Mouse (Mus musculus) liver, embryonic 12.5 days (tissue): ENCODE data around the gene Sufu. TPM values are rescaled to one million over a fixed set of nuclear protein-coding genes. Genes with fewer than 3 reads are reported as not detected.

Source experiments
- ATAC-seq: fragments of 200-750 bp; cut with Nextera tagmentation; 2 replicates; pipeline ENCODE4 v1.8.0; 2017; ENCODE audit warnings: moderate number of reproducible peaks, mild to moderate bottlenecking, moderate library complexity
- H3K27ac ChIP-seq: fragments of 300-500 bp; sonication (generic); 2 replicates; pipeline ENCODE4 v1.5.1; 2016; ENCODE audit warnings: mild to moderate bottlenecking
- H3K27me3 ChIP-seq: fragments of 300-500 bp; sonication (generic); replicated peaks from 2 replicates; pipeline ENCODE4 v1.6.1; 2016; ENCODE audit warnings: mild to moderate bottlenecking, moderate library complexity
- H3K36me3 ChIP-seq: fragments of 300-500 bp; sonication (generic); 2 replicates; pipeline ENCODE4 v1.6.1; 2016; ENCODE audit warnings: mild to moderate bottlenecking, moderate library complexity
- H3K4me1 ChIP-seq: fragments of 300-500 bp; sonication (generic); 2 replicates; pipeline ENCODE4 v1.6.1; 2016
- H3K4me2 ChIP-seq: fragments of 300-500 bp; sonication (generic); 2 replicates; pipeline ENCODE4 v1.6.1; 2016; ENCODE audit warnings: mild to moderate bottlenecking, moderate library complexity
- H3K4me3 ChIP-seq: fragments of 300-500 bp; sonication (generic); 2 replicates; pipeline ENCODE4 v1.5.1; 2016; ENCODE audit warnings: mild to moderate bottlenecking, moderate library complexity
- H3K9ac ChIP-seq: fragments of 300-500 bp; sonication (generic); 2 replicates; pipeline ENCODE4 v1.6.1; 2016; ENCODE audit warnings: mild to moderate bottlenecking, moderate library complexity
- H3K9me3 ChIP-seq: fragments of 300-500 bp; sonication (generic); replicated peaks from 2 replicates; pipeline ENCODE4 v1.6.1; 2016; ENCODE audit warnings: mild to moderate bottlenecking, moderate library complexity
- WGBS: fragments of 180-500 bp; shearing (Covaris S2); methylation state at CpG from one replicate; pipeline ENCODE4 v1.1.7; 2016; ENCODE audit not compliant: insufficient replicate concordance; 5-methylcytosine and 5-hydroxymethylcytosine counted together
- polyA plus RNA-seq: library from polyadenylated mRNA; unstranded; fragments of >200 nt; fragmentation: Nextera tagmentation; extraction: Ambion mirVana; gene quantifications from 2 replicates; pipeline ENCODE4 v1.2.1, GENCODE M21; 2016

Sufu gene
- polyA plus RNA-seq, 1 experiment from 2014 or later, result 12.4 TPM

GRCm38 (mm10) chr19:46478242-46478641, 81.5 kb downstream of the Sufu start:
- H3K9ac ChIP-seq, result peak overlapping the region; percentile 24; the same call in 1 of the 2 replicates
- peak overlapping the region; percentile 56 for H3K27ac ChIP-seq
- ATAC-seq, result peak; percentile 6; the same call in 1 of the 2 replicates
- no peak overlapping the region; the same call in 1 of the 2 replicates for H3K4me2 ChIP-seq
- WGBS, result 64% methylated on average over 4 of the region's 4 CpGs
- H3K4me3 ChIP-seq, result no peak overlapping the region
- peaks cover 49% of the 10 kb centered on the region for H3K36me3 ChIP-seq
- no peaks in the 10 kb centered on the region for H3K27me3 ChIP-seq
- no peaks in the 10 kb centered on the region for H3K9me3 ChIP-seq
- peaks cover 63% of the 10 kb centered on the region for H3K4me1 ChIP-seq

DNA sequence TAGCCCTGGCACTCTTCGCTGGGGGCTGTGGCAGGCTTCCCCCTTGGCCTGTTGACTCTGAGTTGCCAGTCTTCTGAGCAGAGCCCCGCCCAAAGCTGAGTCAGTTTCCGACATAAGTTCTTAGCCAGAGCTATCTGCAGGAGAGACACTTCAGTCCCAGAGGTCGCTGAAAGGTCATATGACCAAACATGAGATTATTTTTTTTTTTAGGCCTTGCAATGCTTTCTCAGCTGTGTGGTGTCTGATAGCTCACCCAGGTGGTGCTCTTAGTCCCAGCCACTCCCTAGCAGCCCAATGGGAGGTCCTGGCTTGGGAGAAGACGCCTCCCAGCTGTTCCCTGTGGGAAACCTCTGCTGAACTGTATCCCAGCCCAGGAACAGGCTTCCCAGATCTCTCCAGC, 82.1 kb downstream of the Sufu start:
- Histone ChIP-seq H3K4me3 (no peak overlapping the region), H3K27me3 (no peaks in the 10 kb centered on the region), H3K36me3 (peaks cover 44% of the 10 kb centered on the region), H3K4me1 (peaks cover 69% of the 10 kb centered on the region), H3K4me2 (no peak overlapping the region), H3K27ac (peak overlapping the region; percentile 56), H3K9ac (no peak overlapping the region), H3K9me3 (no peaks in the 10 kb centered on the region)
- peak; percentile 69 for ATAC-seq
- 22% methylated on average over 5 of the region's 5 CpGs for WGBS

- no peak overlapping the region for H3K4me3 ChIP-seq
- no peak for ATAC-seq
- H3K4me2 ChIP-seq, result no peak overlapping the region
- H3K27me3 ChIP-seq, result no peaks in the 10 kb centered on the region
- peaks cover 41% of the 10 kb centered on the region for H3K36me3 ChIP-seq
- no peaks in the 10 kb centered on the region for H3K9me3 ChIP-seq
- peaks cover 76% of the 10 kb centered on the region for H3K4me1 ChIP-seq
- 55% methylated on average over 21 of the region's 21 CpGs for WGBS
- peak overlapping the region; percentile 53 for H3K27ac ChIP-seq
- H3K9ac ChIP-seq, result no peak overlapping the region
Measured at GRCm38 (mm10) chr19:46479306-46480075, 82.8 kb downstream of the Sufu start.

DNA sequence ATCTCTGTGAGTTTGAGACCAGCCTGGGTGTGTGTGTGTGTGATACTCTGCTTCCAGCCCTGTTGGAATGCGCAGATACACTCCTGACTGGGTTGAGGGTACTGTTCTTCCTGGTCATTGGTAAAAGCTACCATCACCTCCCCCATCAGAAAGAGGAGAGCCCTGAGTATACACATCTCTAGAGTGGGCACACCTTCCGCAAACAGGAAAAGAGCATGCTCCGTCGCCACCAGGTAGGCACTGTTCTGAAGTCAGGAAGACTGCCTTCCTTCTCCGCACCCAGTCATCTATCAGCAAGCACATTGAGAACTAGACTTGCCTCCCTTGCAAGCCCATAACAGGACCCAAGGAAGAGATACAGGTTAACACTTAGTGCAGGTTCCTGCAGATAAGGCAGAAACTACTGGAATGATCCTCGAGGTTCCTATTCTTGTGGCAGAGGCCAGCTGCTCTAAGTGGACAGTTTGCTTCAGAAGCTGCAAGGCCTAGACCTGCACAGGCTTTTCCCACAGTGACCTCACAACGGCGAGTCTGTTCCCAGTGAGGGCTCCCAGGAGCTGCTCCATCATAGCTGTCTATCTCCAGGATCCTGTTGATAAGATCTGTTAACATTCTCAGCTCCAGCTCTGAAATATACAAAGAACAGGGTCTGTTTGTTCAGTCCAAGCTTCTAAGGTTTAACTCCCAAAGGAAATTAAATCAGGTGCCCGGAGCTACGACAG, 84.1 kb downstream of the Sufu start:
- 66% methylated on average over 10 of the region's 10 CpGs for WGBS
- no peak for ATAC-seq
- H3K4me1 ChIP-seq, result peaks cover 89% of the 10 kb centered on the region
- no peak overlapping the region for H3K4me3 ChIP-seq
- peaks cover 34% of the 10 kb centered on the region for H3K36me3 ChIP-seq
- H3K27me3 ChIP-seq, result no peaks in the 10 kb centered on the region
- H3K4me2 ChIP-seq, result no peak overlapping the region
- no peak overlapping the region for H3K9ac ChIP-seq
- H3K27ac ChIP-seq, result no peak overlapping the region
- no peaks in the 10 kb centered on the region for H3K9me3 ChIP-seq

- H3K27me3 ChIP-seq, result no peaks in the 10 kb centered on the region
- peaks cover 95% of the 10 kb centered on the region for H3K4me1 ChIP-seq
- H3K4me3 ChIP-seq, result no peak overlapping the region
- H3K36me3 ChIP-seq, result peaks cover 38% of the 10 kb centered on the region
- H3K9me3 ChIP-seq, result no peaks in the 10 kb centered on the region
- H3K4me2 ChIP-seq, result no peak overlapping the region
- WGBS, result 52% methylated on average over 3 of the region's 3 CpGs
- no peak for ATAC-seq
- no peak overlapping the region for H3K9ac ChIP-seq
- no peak overlapping the region for H3K27ac ChIP-seq
Measured at GRCm38 (mm10) chr19:46481352-46481751, 84.7 kb downstream of the Sufu start.

DNA sequence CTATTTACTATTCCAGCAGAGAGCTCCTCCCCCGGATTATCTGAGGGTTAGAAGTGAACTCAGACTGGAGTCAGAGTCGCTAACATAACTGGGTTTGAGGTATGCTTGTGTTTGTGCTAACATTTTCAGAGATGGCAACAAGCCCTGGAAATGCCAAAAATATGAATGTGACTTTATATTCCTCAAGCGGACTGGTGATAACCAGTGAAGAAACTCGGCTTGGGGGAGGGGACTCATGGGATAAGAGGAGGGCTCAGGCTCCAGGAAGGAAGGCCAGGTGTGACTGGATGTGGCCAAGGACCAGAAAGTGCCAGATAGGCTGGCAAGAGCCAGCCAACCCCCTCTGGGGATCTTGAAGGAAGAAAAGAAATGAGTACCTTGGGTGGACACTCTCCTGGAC, 85.1 kb downstream of the Sufu start:
- H3K27ac ChIP-seq, result no peak overlapping the region
- no peak overlapping the region for H3K4me2 ChIP-seq
- no peak overlapping the region for H3K9ac ChIP-seq
- H3K4me1 ChIP-seq, result peaks cover 99% of the 10 kb centered on the region
- no peaks in the 10 kb centered on the region for H3K27me3 ChIP-seq
- H3K36me3 ChIP-seq, result peaks cover 39% of the 10 kb centered on the region
- H3K9me3 ChIP-seq, result no peaks in the 10 kb centered on the region
- ATAC-seq, result no peak
- no peak overlapping the region for H3K4me3 ChIP-seq
- 25% methylated on average over 4 of the region's 4 CpGs for WGBS

GRCm38 (mm10) chr19:46482896-46483516, 86.3 kb downstream of the Sufu start:
- no peaks in the 10 kb centered on the region for H3K9me3 ChIP-seq
- H3K36me3 ChIP-seq, result peaks cover 29% of the 10 kb centered on the region
- H3K4me3 ChIP-seq, result no peak overlapping the region
- 19% methylated on average over 17 of the region's 17 CpGs for WGBS
- no peaks in the 10 kb centered on the region for H3K27me3 ChIP-seq
- peak overlapping the region; percentile 11; the same call in 1 of the 2 replicates for H3K27ac ChIP-seq
- peak overlapping the region; percentile 27 for H3K4me2 ChIP-seq
- H3K9ac ChIP-seq, result no peak overlapping the region
- H3K4me1 ChIP-seq, result peaks cover 97% of the 10 kb centered on the region
- ATAC-seq, result no peak

DNA sequence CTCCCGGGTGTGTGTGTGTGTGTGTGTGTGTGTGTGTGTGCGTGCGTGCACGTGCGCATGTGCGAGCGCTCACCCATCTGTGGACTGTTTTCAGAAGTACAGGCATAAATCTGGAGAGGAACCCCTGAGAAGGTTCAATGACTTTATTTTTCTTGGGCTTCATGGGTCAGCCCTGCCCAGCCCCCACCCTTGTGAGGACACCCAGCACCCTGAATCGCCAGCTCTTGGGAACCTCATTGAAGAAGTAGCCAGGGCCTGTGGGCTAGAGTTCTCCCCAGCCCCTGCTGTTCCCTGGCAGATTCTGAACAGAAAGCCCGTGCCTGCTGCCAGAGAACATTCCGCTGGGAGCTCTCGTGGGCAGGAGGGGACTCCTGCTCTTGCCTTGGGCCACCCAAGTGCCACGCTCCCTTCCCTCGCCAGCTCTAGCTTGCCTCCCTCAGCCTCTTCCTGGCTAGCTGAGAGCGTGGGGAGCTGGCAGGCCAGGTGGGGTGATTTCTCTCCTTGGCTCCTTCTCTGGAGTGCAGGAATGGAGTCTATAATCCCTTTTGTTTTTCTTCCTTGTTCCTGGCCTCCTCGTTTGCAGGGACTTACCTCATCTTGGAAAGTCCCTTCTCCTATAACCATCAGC, 87.1 kb downstream of the Sufu start:
- H3K36me3 ChIP-seq, result peaks cover 24% of the 10 kb centered on the region
- H3K9me3 ChIP-seq, result no peaks in the 10 kb centered on the region
- no peak overlapping the region for H3K27ac ChIP-seq
- no peak overlapping the region for H3K4me3 ChIP-seq
- 72% methylated on average over 15 of the region's 15 CpGs for WGBS
- no peak for ATAC-seq
- peaks cover 89% of the 10 kb centered on the region for H3K4me1 ChIP-seq
- H3K9ac ChIP-seq, result no peak overlapping the region
- H3K27me3 ChIP-seq, result no peaks in the 10 kb centered on the region
- H3K4me2 ChIP-seq, result no peak overlapping the region

DNA sequence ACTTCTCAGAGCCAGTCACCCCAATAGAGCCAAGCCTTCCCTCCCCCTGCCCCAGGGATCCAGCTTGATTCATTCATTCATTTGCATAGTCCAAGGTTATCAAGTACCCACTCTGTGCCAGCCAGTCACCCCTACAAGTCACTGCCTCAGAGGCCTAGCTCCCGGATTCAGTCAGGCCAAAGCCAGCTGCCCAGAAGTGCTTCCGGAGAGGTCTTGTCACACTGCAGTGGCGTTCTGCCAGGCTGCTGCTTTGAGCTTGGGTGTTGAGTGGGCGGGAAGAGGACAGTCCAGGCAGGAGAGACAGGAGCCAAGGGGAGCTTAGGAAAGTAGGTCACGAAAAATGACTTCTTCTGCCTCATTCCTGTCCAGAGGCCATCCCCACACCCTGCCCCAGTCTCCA, 87.8 kb downstream of the Sufu start:
- 0 out of 2 replicates have a peak overlapping the region, but pooled peaks have one; percentile 26 for H3K27ac ChIP-seq
- ATAC-seq, result no peak
- H3K36me3 ChIP-seq, result peaks cover 24% of the 10 kb centered on the region
- H3K4me2 ChIP-seq, result no peak overlapping the region
- H3K9ac ChIP-seq, result no peak overlapping the region
- no peaks in the 10 kb centered on the region for H3K27me3 ChIP-seq
- H3K4me3 ChIP-seq, result no peak overlapping the region
- no peaks in the 10 kb centered on the region for H3K9me3 ChIP-seq
- WGBS, result 74% methylated on average over 5 of the region's 5 CpGs
- peaks cover 82% of the 10 kb centered on the region for H3K4me1 ChIP-seq

GRCm38 (mm10) chr19:46485847-46486246, 89.2 kb downstream of the Sufu start:
- Histone ChIP-seq H3K27ac (peak overlapping the region; percentile 41), H3K9me3 (no peaks in the 10 kb centered on the region), H3K36me3 (peaks cover 16% of the 10 kb centered on the region; the same call in 1 of the 2 replicates), H3K4me3 (no peak overlapping the region), H3K9ac (no peak overlapping the region; the same call in 1 of the 2 replicates), H3K27me3 (no peaks in the 10 kb centered on the region), H3K4me2 (peak overlapping the region; percentile 37), H3K4me1 (peaks cover 73% of the 10 kb centered on the region)
- peak; percentile 63; the same call in 1 of the 2 replicates for ATAC-seq
- WGBS, result 43% methylated on average over 9 of the region's 9 CpGs

DNA sequence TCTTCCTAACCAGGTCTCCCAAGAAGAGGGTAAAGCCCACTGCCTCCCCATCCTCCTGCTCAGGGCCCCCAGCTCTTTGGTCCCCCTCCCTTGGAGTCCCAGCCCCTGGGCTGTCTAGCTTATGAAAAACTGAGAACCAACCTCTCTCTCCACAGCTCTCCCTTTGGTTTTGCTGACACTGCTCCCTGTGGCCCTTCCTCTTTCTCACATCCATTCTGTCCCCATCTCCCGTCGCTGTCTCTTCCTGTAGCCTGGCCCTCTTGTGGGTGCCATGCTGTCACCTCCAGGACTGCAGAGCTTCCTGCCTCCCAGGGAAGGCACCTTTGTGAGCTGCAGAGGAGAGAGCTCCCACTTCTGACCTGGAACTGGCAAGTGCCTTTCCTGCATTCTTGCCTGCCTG, 90.0 kb downstream of the Sufu start:
- H3K36me3 ChIP-seq, result peaks cover 16% of the 10 kb centered on the region; the same call in 1 of the 2 replicates
- 0 out of 2 replicates have a peak overlapping the region, but pooled peaks have one; percentile 5 for H3K9ac ChIP-seq
- no peaks in the 10 kb centered on the region for H3K27me3 ChIP-seq
- no peak for ATAC-seq
- H3K4me2 ChIP-seq, result no peak overlapping the region
- H3K27ac ChIP-seq, result peak overlapping the region; percentile 41; the same call in 1 of the 2 replicates
- H3K4me3 ChIP-seq, result no peak overlapping the region
- peaks cover 64% of the 10 kb centered on the region for H3K4me1 ChIP-seq
- no peaks in the 10 kb centered on the region for H3K9me3 ChIP-seq
- WGBS, result 23% methylated on average over 2 of the region's 2 CpGs
